Mouse (Mus musculus) bone marrow, adult 2 months (tissue): ENCODE measurements around the gene Tenm3.

Source experiments
- CTCF ChIP-seq: fragments of 200-500 bp; IDR thresholded peaks from 2 replicates; pipeline ENCODE4 v1.5.1; 2011; ENCODE audit warnings: low read length, control low read depth; ENCODE audit not compliant: control insufficient read depth, insufficient read depth
- POLR2A ChIP-seq: fragments of 200-500 bp; IDR thresholded peaks from 2 replicates; pipeline ENCODE4 v1.6.1; 2011; ENCODE audit warnings: low read depth, mild to moderate bottlenecking, control low read depth, low read length, borderline replicate concordance; ENCODE audit not compliant: control insufficient read depth

GRCm38 (mm10) chr8:48527418-48527817, 316.3 kb downstream of the Tenm3 start:
- TF ChIP-seq POLR2A (no peak), CTCF (no peak)
